Mouse (Mus musculus) liver, adult 2 months (tissue): ENCODE measurements at regions not wholly inside any gene's neighbourhood (a gene's known extent, or its start where the extent isn't known, plus 50 kb on each side); places are given as distances from the start of the nearest gene placed in this dataset.

ENCODE experiments used
- CTCF ChIP-seq: fragments of 200-500 bp; IDR thresholded peaks from 2 replicates; pipeline ENCODE4 v1.5.1; 2011; ENCODE audit warnings: low read depth, low read length, control low read depth
- POLR2A ChIP-seq: fragments of 200-500 bp; IDR thresholded peaks from 2 replicates; pipeline ENCODE4 v1.6.1; 2011; ENCODE audit warnings: low read length, control low read depth; ENCODE audit not compliant: insufficient read depth; ENCODE audit errors: extremely low read depth

DNA sequence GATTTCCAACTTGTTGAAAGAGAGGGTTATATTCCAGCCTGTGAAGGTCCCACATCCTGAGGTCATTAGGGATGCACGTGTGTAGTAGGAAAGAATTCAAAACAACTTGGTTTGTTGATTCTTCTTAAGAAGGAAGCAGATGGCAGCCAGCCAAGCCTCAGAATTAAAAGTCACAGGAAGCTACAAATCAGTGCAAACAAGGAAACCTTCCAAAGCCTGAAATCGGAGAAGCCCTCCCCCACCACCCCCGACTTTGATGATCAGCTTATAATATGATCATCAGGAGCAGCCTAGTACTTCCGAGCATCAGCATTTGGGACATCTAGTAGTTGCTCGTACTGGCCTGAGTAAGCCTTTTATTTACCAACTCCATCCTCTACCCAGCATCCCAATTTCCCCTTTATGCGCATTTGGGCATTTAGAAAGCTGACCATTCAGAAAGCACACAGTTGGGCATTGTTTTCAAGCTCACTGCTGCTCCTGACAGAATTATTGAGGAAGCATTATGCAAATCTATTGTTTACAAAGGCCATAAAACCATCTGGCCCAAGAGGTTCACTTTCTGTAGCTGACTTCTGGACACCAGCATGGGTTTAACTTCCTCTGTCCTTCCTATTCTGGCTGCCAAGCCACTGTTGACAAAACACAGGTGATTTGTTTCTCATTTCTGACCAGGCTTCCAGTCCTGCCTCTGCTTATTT, 59.9 kb upstream of the Ppp3ca start:
- no peak for TF ChIP-seq CTCF
- no peak for TF ChIP-seq POLR2A
